Mouse (Mus musculus) thymus, adult 2 months (tissue): ENCODE measurements around the gene Map4. TPM values are rescaled to one million over a fixed set of nuclear protein-coding genes. Genes with fewer than 3 reads are reported as not detected.

Source experiments
- DNase-seq: peaks from one replicate; pipeline ENCODE4 v3.0.0; 2021
- H3K27ac ChIP-seq: fragments of 200-500 bp; 2 replicates; pipeline ENCODE4 v1.5.1; 2012; ENCODE audit warnings: low read length, control low read depth; ENCODE audit not compliant: control insufficient read depth, insufficient read depth
- H3K27me3 ChIP-seq: fragments of 200-500 bp; 2 replicates; pipeline ENCODE4 v1.6.1; 2012; ENCODE audit warnings: mild to moderate bottlenecking, low read length, moderate library complexity, mixed read lengths; ENCODE audit not compliant: control insufficient read depth, insufficient read depth
- H3K36me3 ChIP-seq: fragments of 200-500 bp; 2 replicates; pipeline ENCODE4 v1.6.1; 2012; ENCODE audit warnings: mild to moderate bottlenecking, low read length, moderate library complexity; ENCODE audit not compliant: control insufficient read depth, insufficient read depth
- H3K4me1 ChIP-seq: fragments of 200-500 bp; replicated peaks from 2 replicates; pipeline ENCODE4 v1.6.1; 2012; ENCODE audit warnings: low read length; ENCODE audit not compliant: control insufficient read depth, insufficient read depth
- H3K4me3 ChIP-seq: fragments of 200-500 bp; 2 replicates; pipeline ENCODE4 v1.5.1; 2012; ENCODE audit warnings: mild to moderate bottlenecking, low read length, control low read depth, moderate library complexity; ENCODE audit not compliant: control insufficient read depth, insufficient read depth
- CTCF ChIP-seq: fragments of 200-500 bp; IDR thresholded peaks from 2 replicates; pipeline ENCODE4 v1.5.1; 2012; ENCODE audit warnings: mild to moderate bottlenecking, control low read depth, low read length, moderate library complexity, borderline replicate concordance; ENCODE audit not compliant: control insufficient read depth, poor library complexity, insufficient read depth; ENCODE audit errors: extremely low read depth
- POLR2A ChIP-seq: fragments of 200-500 bp; IDR thresholded peaks from 2 replicates; pipeline ENCODE4 v1.6.1; 2012; ENCODE audit warnings: mild to moderate bottlenecking, low read length, control low read depth, moderate library complexity; ENCODE audit not compliant: control insufficient read depth, poor library complexity, insufficient read depth; ENCODE audit errors: extremely low read depth
- WGBS: fragments of 180-500 bp; shearing (Covaris S2); methylation state at CpG from one replicate; pipeline ENCODE4 v1.1.7; 2018; 5-methylcytosine and 5-hydroxymethylcytosine counted together
- polyA plus RNA-seq: library from polyadenylated mRNA; depleted of rRNA; stranded (reverse); fragments of >200 nt; gene quantifications from 2 replicates; pipeline ENCODE4 v1.2.3, GENCODE M21; 2012

Map4 gene
- polyA plus RNA-seq, 1 experiment: 463 TPM

DNA sequence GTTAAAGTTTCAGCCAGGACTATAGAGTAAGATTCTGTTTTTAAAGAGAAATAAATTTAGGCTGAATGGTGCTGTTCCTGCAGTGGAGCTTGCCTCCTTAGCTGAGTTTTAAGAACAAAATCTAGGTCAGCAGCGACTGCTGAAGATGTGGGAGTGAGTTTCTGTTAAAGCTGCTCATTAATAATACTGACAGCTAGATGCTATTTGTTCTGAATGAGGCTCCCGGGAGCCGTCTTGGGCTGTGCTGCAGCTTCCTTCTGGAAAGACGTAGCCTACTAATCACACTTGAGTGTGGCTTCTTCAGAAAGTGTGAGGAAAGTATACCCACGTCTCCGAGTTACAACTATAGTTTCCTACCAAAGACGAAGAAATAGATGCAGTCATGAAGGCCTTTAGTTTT is 88.0 kb downstream of the Map4 start:
- DNase-seq: no peak
- TF ChIP-seq CTCF (no peak), POLR2A (no peak)
- no peaks in the 10 kb centered on the region for H3K4me1 ChIP-seq
- H3K36me3 ChIP-seq: no peaks in the 10 kb centered on the region
- WGBS: 94% methylated on average over 7 of the region's 7 CpGs
- H3K27me3 ChIP-seq: no peaks in the 10 kb centered on the region
- H3K4me3 ChIP-seq: no peak overlapping the region
- H3K27ac ChIP-seq: no peak overlapping the region

- 92% methylated on average over 5 of the region's 5 CpGs for WGBS
- H3K4me3 ChIP-seq: no peak overlapping the region
- DNase-seq: no peak
- no peak overlapping the region for H3K27ac ChIP-seq
- H3K36me3 ChIP-seq: no peaks in the 10 kb centered on the region
- H3K27me3 ChIP-seq: no peaks in the 10 kb centered on the region
- TF ChIP-seq POLR2A (no peak), CTCF (no peak)
- H3K4me1 ChIP-seq: no peaks in the 10 kb centered on the region
Measured at GRCm38 (mm10) chr9:110020405-110020804, 89.1 kb downstream of the Map4 start.

DNA sequence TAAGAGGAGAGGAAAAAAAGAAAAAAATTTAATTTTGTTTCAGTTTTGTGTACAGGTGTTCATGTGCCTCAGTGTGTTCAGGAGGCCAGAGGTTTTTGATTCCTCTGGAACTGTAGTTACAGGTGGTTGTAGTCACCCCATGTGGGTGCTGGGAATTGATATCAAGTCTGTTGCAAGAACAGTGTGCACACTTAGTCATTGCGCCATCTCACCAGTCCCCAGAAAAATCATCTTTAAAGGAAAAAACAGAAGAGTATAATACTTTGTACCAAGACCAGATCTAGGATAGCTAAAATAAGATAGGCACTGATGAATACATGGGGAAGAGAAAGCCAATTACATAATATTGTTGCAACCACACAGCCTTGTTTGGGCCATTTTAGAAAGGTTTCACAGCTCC is 90.2 kb downstream of the Map4 start:
- Histone ChIP-seq H3K4me1 (no peaks in the 10 kb centered on the region), H3K27ac (no peak overlapping the region), H3K4me3 (no peak overlapping the region), H3K36me3 (no peaks in the 10 kb centered on the region), H3K27me3 (no peaks in the 10 kb centered on the region)
- no peak for TF ChIP-seq POLR2A
- TF ChIP-seq CTCF: no peak
- 100% methylated on average over 1 of the region's 1 CpGs for WGBS
- no peak for DNase-seq

- DNase-seq: no peak
- TF ChIP-seq POLR2A: no peak
- TF ChIP-seq CTCF: no peak
- no peak overlapping the region for H3K27ac ChIP-seq
- no peak overlapping the region for H3K4me3 ChIP-seq
- H3K27me3 ChIP-seq: no peaks in the 10 kb centered on the region
- WGBS: 97% methylated on average over 2 of the region's 2 CpGs
- no peaks in the 10 kb centered on the region for H3K36me3 ChIP-seq
- no peaks in the 10 kb centered on the region for H3K4me1 ChIP-seq
Measured at GRCm38 (mm10) chr9:110022151-110022550, 90.9 kb downstream of the Map4 start.

- DNase-seq: no peak
- Histone ChIP-seq H3K36me3 (peaks cover 19% of the 10 kb centered on the region), H3K4me1 (peaks cover 8% of the 10 kb centered on the region), H3K27ac (no peak overlapping the region), H3K27me3 (no peaks in the 10 kb centered on the region), H3K4me3 (no peak overlapping the region)
- 94% methylated on average over 4 of the region's 4 CpGs for WGBS
- TF ChIP-seq CTCF (no peak), POLR2A (no peak)
Measured at GRCm38 (mm10) chr9:110035091-110035490, 103.8 kb downstream of the Map4 start.

DNA sequence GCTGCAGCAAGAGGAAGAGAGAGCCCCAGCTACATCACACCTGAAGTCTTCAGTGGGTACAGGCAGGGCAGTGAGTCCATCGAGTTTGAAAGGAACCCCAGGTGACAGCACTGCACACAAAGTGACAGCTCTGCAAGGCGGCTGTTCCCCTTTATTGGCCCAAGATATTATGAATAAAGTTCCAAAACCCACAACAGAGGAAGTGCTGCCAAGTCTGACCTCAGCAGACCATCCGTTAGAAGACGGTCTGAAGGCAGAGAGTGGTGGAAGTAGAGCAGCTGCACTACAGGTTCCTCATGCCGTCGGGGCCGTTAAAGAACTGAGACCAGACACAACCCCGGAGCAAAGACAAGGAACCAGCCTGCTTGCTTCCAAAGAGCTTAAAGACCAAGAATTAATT is 106.6 kb downstream of the Map4 start:
- Histone ChIP-seq H3K4me1 (peaks cover 8% of the 10 kb centered on the region), H3K4me3 (no peak overlapping the region), H3K27ac (peak overlapping the region; percentile 29; the same call in 1 of the 2 replicates), H3K27me3 (no peaks in the 10 kb centered on the region), H3K36me3 (peaks cover 19% of the 10 kb centered on the region)
- DNase-seq: no peak
- 25% methylated on average over 8 of the region's 8 CpGs for WGBS
- TF ChIP-seq CTCF (no peak), POLR2A (no peak)

DNA sequence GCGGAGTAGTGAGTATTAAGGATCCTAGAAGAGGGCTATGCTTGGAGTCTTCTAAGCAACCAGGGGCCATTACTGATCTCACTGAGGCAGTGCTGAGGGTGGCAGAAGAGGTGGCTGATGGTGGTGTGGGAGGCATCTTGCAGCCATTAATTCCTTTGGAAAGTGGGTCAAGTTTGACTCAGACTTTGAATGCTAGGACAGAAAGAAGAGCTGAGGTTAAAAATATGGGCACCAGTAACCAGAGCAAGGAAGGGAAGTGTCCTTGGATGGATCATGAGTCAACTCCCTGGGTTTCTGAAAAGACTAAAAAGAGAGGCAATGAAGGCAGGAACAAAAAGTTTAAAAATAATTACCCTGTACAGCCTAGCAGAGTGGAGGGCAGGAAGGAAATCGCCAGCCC is 107.2 kb downstream of the Map4 start:
- peak overlapping the region; percentile 29; the same call in 1 of the 2 replicates for H3K27ac ChIP-seq
- peaks cover 19% of the 10 kb centered on the region for H3K36me3 ChIP-seq
- 71% methylated on average over 2 of the region's 2 CpGs for WGBS
- peaks cover 8% of the 10 kb centered on the region for H3K4me1 ChIP-seq
- TF ChIP-seq POLR2A (no peak), CTCF (no peak)
- DNase-seq: no peak
- H3K4me3 ChIP-seq: no peak overlapping the region
- no peaks in the 10 kb centered on the region for H3K27me3 ChIP-seq

GRCm38 (mm10) chr9:110044373-110044772 is 113.1 kb downstream of the Map4 start:
- WGBS: 97% methylated on average over 4 of the region's 4 CpGs

More at GRCm38 (mm10) chr9:110044373-110044772, 113.1 kb downstream of the Map4 start:
- no peak for TF ChIP-seq POLR2A
- no peak for TF ChIP-seq CTCF
- Histone ChIP-seq H3K27ac (no peak overlapping the region), H3K4me1 (no peaks in the 10 kb centered on the region), H3K4me3 (no peak overlapping the region), H3K27me3 (no peaks in the 10 kb centered on the region), H3K36me3 (no peaks in the 10 kb centered on the region)
- no peak for DNase-seq
